Mouse (Mus musculus): ENCODE measurements around the gene Msx3. TPM values are rescaled to one million over a fixed set of nuclear protein-coding genes. Genes with fewer than 3 reads are reported as not detected.

Gene Msx3
- not detected in 2 replicates for polyA plus RNA-seq (2014; fragmentation: Nextera tagmentation; extraction: Ambion mirVana)

- 0 out of 2 replicates have a peak, but pooled peaks have one; percentile 33 for ATAC-seq (ENCODE audit: insufficient number of reproducible peaks, insufficient read depth, low FRiP score, low read depth)
Measured at GRCm38 (mm10) chr7:140048361-140049114, at the start of gene Msx3. Gene Msx3, minus strand, starts transcription at chr7:140049089.

GRCm38 (mm10) chr7:140098466-140098865, 49.6 kb upstream of the Msx3 start:
- 70% methylated on average over 1 of the region's 1 CpGs for WGBS
- H3K27ac ChIP-seq (replicated peaks in 1 of 2; ENCODE audit: control insufficient read depth in 1 of 2, insufficient read depth in 1 of 2, low read depth in 2 of 2, low read length in 2 of 2): no peak overlapping the region
- no peak overlapping the region for H3K9ac ChIP-seq (ENCODE audit: low read length)
- H3K36me3 ChIP-seq (ENCODE audit: control insufficient read depth, insufficient read depth, low read length): peaks cover 23% of the 10 kb centered on the region
- no peak overlapping the region for H3K4me3 ChIP-seq (ENCODE audit: control insufficient read depth in 1 of 2, insufficient read depth in 1 of 2, low read depth in 1 of 2, low read length in 2 of 2)
- no peaks in the 10 kb centered on the region for H3K27me3 ChIP-seq (ENCODE audit: control insufficient read depth, insufficient read depth, low read length)
- ATAC-seq (ENCODE audit: insufficient number of reproducible peaks, insufficient read depth, low FRiP score, low read depth): no peak
- no peaks in the 10 kb centered on the region for H3K9me3 ChIP-seq (ENCODE audit: control insufficient read depth, low read length)
- H3K4me1 ChIP-seq (ENCODE audit: control insufficient read depth in 2 of 2, insufficient read depth in 2 of 2, low read length in 2 of 2): peaks cover 16 to 20% of the 10 kb centered on the region in 2 experiments
- H3K4me2 ChIP-seq (ENCODE audit: low read length): no peak overlapping the region

More at GRCm38 (mm10) chr7:140048361-140049114, at the start of gene Msx3:
- WGBS: 1% methylated on average over 56 of the region's 56 CpGs
- Histone ChIP-seq H3K27me3 (ENCODE audit: control insufficient read depth, insufficient read depth, low read length) (peaks cover 98% of the 10 kb centered on the region), H3K9ac (ENCODE audit: low read length) (peak within 1 kb of the TSS; percentile 21; the same call in 1 of the 2 replicates), H3K36me3 (ENCODE audit: control insufficient read depth, insufficient read depth, low read length) (no peaks in the 10 kb centered on the region), H3K4me3 (ENCODE audit: control insufficient read depth in 1 of 2, insufficient read depth in 1 of 2, low read depth in 1 of 2, low read length in 2 of 2) (peak within 1 kb of the TSS; percentile 37 to 42), H3K27ac (replicated peaks in 1 of 2; ENCODE audit: control insufficient read depth in 1 of 2, insufficient read depth in 1 of 2, low read depth in 2 of 2, low read length in 2 of 2) (no peak within 1 kb of the TSS), H3K4me2 (ENCODE audit: low read length) (peak within 1 kb of the TSS; percentile 67), H3K4me1 (ENCODE audit: control insufficient read depth in 2 of 2, insufficient read depth in 2 of 2, low read length in 2 of 2) (peaks cover 9 to 18% of the 10 kb centered on the region in 2 experiments; a peak in 3 of 4 replicates), H3K9me3 (ENCODE audit: control insufficient read depth, low read length) (no peaks in the 10 kb centered on the region)

GRCm38 (mm10) chr7:140096055-140096454, 47.2 kb upstream of the Msx3 start:
- Histone ChIP-seq H3K27ac (replicated peaks in 1 of 2; ENCODE audit: control insufficient read depth in 1 of 2, insufficient read depth in 1 of 2, low read depth in 2 of 2, low read length in 2 of 2) (no peak overlapping the region), H3K9ac (ENCODE audit: low read length) (no peak overlapping the region), H3K4me3 (ENCODE audit: control insufficient read depth in 1 of 2, insufficient read depth in 1 of 2, low read depth in 1 of 2, low read length in 2 of 2) (no peak overlapping the region), H3K27me3 (ENCODE audit: control insufficient read depth, insufficient read depth, low read length) (no peaks in the 10 kb centered on the region), H3K9me3 (ENCODE audit: control insufficient read depth, low read length) (no peaks in the 10 kb centered on the region), H3K4me2 (ENCODE audit: low read length) (no peak overlapping the region), H3K36me3 (ENCODE audit: control insufficient read depth, insufficient read depth, low read length) (peaks cover 23% of the 10 kb centered on the region), H3K4me1 (ENCODE audit: control insufficient read depth in 2 of 2, insufficient read depth in 2 of 2, low read length in 2 of 2) (peaks cover 10% of the 10 kb centered on the region in 2 experiments)
- no peak for ATAC-seq (ENCODE audit: insufficient number of reproducible peaks, insufficient read depth, low FRiP score, low read depth)

- H3K9me3 ChIP-seq (ENCODE audit: control insufficient read depth, low read length): no peaks in the 10 kb centered on the region
- H3K4me2 ChIP-seq (ENCODE audit: low read length): no peak overlapping the region
- 36% methylated on average over 1 of the region's 1 CpGs for WGBS
- H3K27me3 ChIP-seq (ENCODE audit: control insufficient read depth, insufficient read depth, low read length): no peaks in the 10 kb centered on the region
- peaks cover 9 to 10% of the 10 kb centered on the region in 2 experiments for H3K4me1 ChIP-seq (ENCODE audit: control insufficient read depth in 2 of 2, insufficient read depth in 2 of 2, low read length in 2 of 2)
- peaks cover 19% of the 10 kb centered on the region for H3K36me3 ChIP-seq (ENCODE audit: control insufficient read depth, insufficient read depth, low read length)
- no peak overlapping the region for H3K9ac ChIP-seq (ENCODE audit: low read length)
- H3K4me3 ChIP-seq (ENCODE audit: control insufficient read depth in 1 of 2, insufficient read depth in 1 of 2, low read depth in 1 of 2, low read length in 2 of 2): no peak overlapping the region
- H3K27ac ChIP-seq (replicated peaks in 1 of 2; ENCODE audit: control insufficient read depth in 1 of 2, insufficient read depth in 1 of 2, low read depth in 2 of 2, low read length in 2 of 2): no peak overlapping the region
- ATAC-seq (ENCODE audit: insufficient number of reproducible peaks, insufficient read depth, low FRiP score, low read depth): no peak
Measured at GRCm38 (mm10) chr7:140095556-140095955, 46.7 kb upstream of the Msx3 start.

- Histone ChIP-seq H3K27me3 (ENCODE audit: control insufficient read depth, insufficient read depth, low read length) (no peaks in the 10 kb centered on the region), H3K9ac (ENCODE audit: low read length) (no peak overlapping the region), H3K4me1 (ENCODE audit: control insufficient read depth in 2 of 2, insufficient read depth in 2 of 2, low read length in 2 of 2) (peaks cover 9 to 10% of the 10 kb centered on the region in 2 experiments), H3K4me2 (ENCODE audit: low read length) (no peak overlapping the region), H3K4me3 (ENCODE audit: control insufficient read depth in 1 of 2, insufficient read depth in 1 of 2, low read depth in 1 of 2, low read length in 2 of 2) (no peak overlapping the region), H3K27ac (replicated peaks in 1 of 2; ENCODE audit: control insufficient read depth in 1 of 2, insufficient read depth in 1 of 2, low read depth in 2 of 2, low read length in 2 of 2) (no peak overlapping the region), H3K36me3 (ENCODE audit: control insufficient read depth, insufficient read depth, low read length) (peaks cover 18% of the 10 kb centered on the region), H3K9me3 (ENCODE audit: control insufficient read depth, low read length) (no peaks in the 10 kb centered on the region)
- WGBS: 34% methylated on average over 5 of the region's 5 CpGs
- ATAC-seq (ENCODE audit: insufficient number of reproducible peaks, insufficient read depth, low FRiP score, low read depth): peak; percentile 52; the same call in 1 of the 2 replicates
Measured at GRCm38 (mm10) chr7:140094954-140095353, 46.1 kb upstream of the Msx3 start.

- WGBS: 73% methylated on average over 5 of the region's 5 CpGs
- no peak for ATAC-seq (ENCODE audit: insufficient number of reproducible peaks, insufficient read depth, low FRiP score, low read depth)
- no peaks in the 10 kb centered on the region for H3K9me3 ChIP-seq (ENCODE audit: control insufficient read depth, low read length)
- no peak within 1 kb of the TSS for H3K9ac ChIP-seq (ENCODE audit: low read length)
- no peaks in the 10 kb centered on the region for H3K27me3 ChIP-seq (ENCODE audit: control insufficient read depth, insufficient read depth, low read length)
- no peak within 1 kb of the TSS for H3K27ac ChIP-seq (replicated peaks in 1 of 2; ENCODE audit: control insufficient read depth in 1 of 2, insufficient read depth in 1 of 2, low read depth in 2 of 2, low read length in 2 of 2)
- no peak within 1 kb of the TSS for H3K4me3 ChIP-seq (ENCODE audit: control insufficient read depth in 1 of 2, insufficient read depth in 1 of 2, low read depth in 1 of 2, low read length in 2 of 2)
- H3K36me3 ChIP-seq (ENCODE audit: control insufficient read depth, insufficient read depth, low read length): peaks cover 8% of the 10 kb centered on the region; the same call in 1 of the 2 replicates
- no peak within 1 kb of the TSS for H3K4me2 ChIP-seq (ENCODE audit: low read length)
- H3K4me1 ChIP-seq (ENCODE audit: control insufficient read depth in 2 of 2, insufficient read depth in 2 of 2, low read length in 2 of 2): peaks cover 9 to 10% of the 10 kb centered on the region in 2 experiments
Measured at GRCm38 (mm10) chr7:140092924-140093528, 44.1 kb upstream of the Msx3 start, which contains the start of gene Prap1. Gene Prap1, plus strand, starts transcription at chr7:140093395.

- WGBS: 79% methylated on average over 10 of the region's 10 CpGs
- H3K9ac ChIP-seq (ENCODE audit: low read length): no peak overlapping the region
- no peak overlapping the region for H3K4me2 ChIP-seq (ENCODE audit: low read length)
- H3K27me3 ChIP-seq (ENCODE audit: control insufficient read depth, insufficient read depth, low read length): no peaks in the 10 kb centered on the region
- H3K4me1 ChIP-seq (ENCODE audit: control insufficient read depth in 2 of 2, insufficient read depth in 2 of 2, low read length in 2 of 2): peaks cover 9 to 10% of the 10 kb centered on the region in 2 experiments
- no peaks in the 10 kb centered on the region for H3K9me3 ChIP-seq (ENCODE audit: control insufficient read depth, low read length)
- H3K27ac ChIP-seq (replicated peaks in 1 of 2; ENCODE audit: control insufficient read depth in 1 of 2, insufficient read depth in 1 of 2, low read depth in 2 of 2, low read length in 2 of 2): no peak overlapping the region
- no peak for ATAC-seq (ENCODE audit: insufficient number of reproducible peaks, insufficient read depth, low FRiP score, low read depth)
- no peaks in the 10 kb centered on the region for H3K36me3 ChIP-seq (ENCODE audit: control insufficient read depth, insufficient read depth, low read length)
- no peak overlapping the region for H3K4me3 ChIP-seq (ENCODE audit: control insufficient read depth in 1 of 2, insufficient read depth in 1 of 2, low read depth in 1 of 2, low read length in 2 of 2)
Measured at GRCm38 (mm10) chr7:140090601-140091000, 41.7 kb upstream of the Msx3 start.
